Comparison of ENCODE assay signal across 12 mouse cellular contexts in genomic region chr14:59330499-59330898, GRCm38 (mm10). TPM values are rescaled to one million over a fixed set of nuclear protein-coding genes. Genes with fewer than 3 reads are reported as not detected.
DNase-seq lines count a peak whose midpoint lies in the region; ATAC-seq and TF ChIP-seq lines count a peak whose summit lies in the region.
"Not testable (repeated sequence)": the region's sequence is repeated elsewhere in the genome, so short reads cannot be mapped to it uniquely, and the experiment has no call there.
"Had no signal": no experiment of that assay in that cellular context is flagged by ENCODE, and none has a peak within 500 bp of the region (broad histone marks: within the 10 kb centered on the region; RNA-seq: fewer than 3 reads in every experiment).

No protein-coding gene starts in this region.

- not testable (repeated sequence) for H3K79me2 ChIP-seq in heart, adult 2 months (replicated peaks; ENCODE audit: control insufficient read depth, insufficient read depth, low read length)

- peak; percentile 37 for DNase-seq in 416B (ENCODE audit: low read depth)
- peak; percentile 56 for DNase-seq in brain, adult 2 months (ENCODE audit: low read depth, low spot score)
- DNase-seq in embryonic facial prominence, embryonic 14.5 days (ENCODE audit: low spot score) = peak; percentile 37
- peak; percentile 4 to 23 for DNase-seq in heart, adult 2 months
- peak; percentile 4 for DNase-seq in kidney, postnatal 0 days (ENCODE audit: low spot score)
- peak; percentile 37 to 47 for DNase-seq in left cerebral cortex, postnatal 14 days (ENCODE audit: low spot score in 2 of 2)
- DNase-seq in right cerebral cortex, postnatal 36 days (ENCODE audit: low spot score in 2 of 2) = peak; percentile 4 to 23

- not testable (repeated sequence) for H3K9me3 ChIP-seq in embryonic facial prominence, embryonic 14.5 days (ENCODE audit: control insufficient read depth, low read length); kidney, postnatal 0 days (replicated peaks; ENCODE audit: low read length)

- not testable (repeated sequence) for H3K4me3 ChIP-seq in embryonic facial prominence, embryonic 14.5 days (ENCODE audit: low read depth, low read length); heart, adult 2 months; kidney, postnatal 0 days (replicated peaks; ENCODE audit: low read depth, low read length)

- peak; percentile 52 for TF ChIP-seq CTCF in heart, adult 2 months (IDR thresholded peaks at IDR 0.05)
- TF ChIP-seq CTCF in kidney, postnatal 0 days (IDR thresholded peaks at IDR 0.05; ENCODE audit: low read depth) = peak; percentile 60

- H3K27me3 ChIP-seq in embryonic facial prominence, embryonic 14.5 days (replicated peaks; ENCODE audit: control insufficient read depth, insufficient read depth, low read length); heart, adult 2 months (ENCODE audit: control insufficient read depth, insufficient read depth, low read length); kidney, postnatal 0 days (ENCODE audit: insufficient read depth, low read length): not testable (repeated sequence)

- WGBS in embryonic facial prominence, embryonic 14.5 days = 49% methylated on average over 3 of the region's 3 CpGs
- WGBS in heart, adult 2 months = 43% methylated on average over 3 of the region's 3 CpGs
- 45% methylated on average over 3 of the region's 3 CpGs for WGBS in kidney, postnatal 0 days

- H3K4me1 ChIP-seq in embryonic facial prominence, embryonic 14.5 days (ENCODE audit: control insufficient read depth, insufficient read depth, low read length); heart, adult 2 months (ENCODE audit: control insufficient read depth, insufficient read depth, low read length); kidney, postnatal 0 days (replicated peaks; ENCODE audit: insufficient read depth, low read length): not testable (repeated sequence)

- not testable (repeated sequence) for TF ChIP-seq POLR2A in heart, adult 2 months (IDR thresholded peaks at IDR 0.05; ENCODE audit: insufficient read depth, low read depth, low read length)

- not testable (repeated sequence) for H3K27ac ChIP-seq in embryonic facial prominence, embryonic 14.5 days (replicated peaks; ENCODE audit: low read depth, low read length); heart, adult 2 months; kidney, postnatal 0 days

- not testable (repeated sequence) for TF ChIP-seq EP300 in heart, adult 2 months (IDR thresholded peaks at IDR 0.05; ENCODE audit: insufficient read depth, low read depth, low read length)

- H3K9ac ChIP-seq in embryonic facial prominence, embryonic 14.5 days (ENCODE audit: low read depth, low read length); heart, adult 2 months (ENCODE audit: low read depth, low read length); kidney, postnatal 0 days (ENCODE audit: low read depth, low read length): not testable (repeated sequence)

- not testable (repeated sequence) for ATAC-seq in embryonic facial prominence, embryonic 14.5 days (ENCODE audit: low read depth); kidney, postnatal 0 days (replicated peaks; ENCODE audit: low FRiP score, low read depth)
- peak; percentile 64 for ATAC-seq in megakaryocyte progenitor cell, adult 5-6 weeks (replicated peaks; ENCODE audit: poor library complexity)

- intact Hi-C loops in heart, adult 2 months (cut with DNase I) = loop anchor here (5.0 kb wide), 1 partner anchor 227 kb away; no protein-coding TSS in a partner anchor
- intact Hi-C loops in left cerebral cortex, postnatal 14 days (cut with DNase I) = loop anchor here (5.0 kb wide), 1 partner anchor 227 kb away; no protein-coding TSS in a partner anchor

- not testable (repeated sequence) for H3K4me2 ChIP-seq in embryonic facial prominence, embryonic 14.5 days (ENCODE audit: low read depth, low read length); kidney, postnatal 0 days (ENCODE audit: low read length)

- not testable (repeated sequence) for H3K36me3 ChIP-seq in embryonic facial prominence, embryonic 14.5 days (ENCODE audit: control insufficient read depth, insufficient read depth, low read length); heart, adult 2 months (ENCODE audit: control insufficient read depth, insufficient read depth, low read length); kidney, postnatal 0 days (ENCODE audit: insufficient read depth, low read length)

RNA-seq across cellular contexts. Expression of gene Phf11b, which starts 10.7 kb away (rescaled TPM):
- polyA plus RNA-seq in embryonic facial prominence, embryonic 14.5 days (2014; fragmentation: Nextera tagmentation; extraction: Ambion mirVana) = 0.72 and 1.1 TPM in 2 replicates
- 1 to 10 TPM in 1 of 2 experiments, under 1 TPM in 1; 0.73 to 1.0 TPM for total RNA-seq in heart, adult 2 months (2021)
- polyA plus RNA-seq in heart, adult 2 months (2012; rRNA removed) = 0.53 TPM in 2 replicates
- 1.6 and 1.7 TPM in 2 replicates for polyA plus RNA-seq in kidney, postnatal 0 days (2015; fragmentation: Nextera tagmentation; extraction: Ambion mirVana)
- total RNA-seq in left cerebral cortex, postnatal 14 days (2021) = not detected
- 3.0 and 3.8 TPM in 2 replicates for total RNA-seq in megakaryocyte progenitor cell, adult 5-6 weeks (2015)
- 3.7 and 8.0 TPM in 2 replicates for total RNA-seq in megakaryocyte progenitor cell, adult 5-6 weeks (2017)
- polyA plus RNA-seq: C2C12 had no signal

RNA-seq across cellular contexts. Expression of gene Phf11a, which starts 33.2 kb away (rescaled TPM):
- polyA plus RNA-seq in embryonic facial prominence, embryonic 14.5 days (2014; fragmentation: Nextera tagmentation; extraction: Ambion mirVana) = 0.22 TPM in 1 of 2 replicates, not detected in the other
- total RNA-seq in heart, adult 2 months (2021) = under 1 TPM in 1 of 2 experiments, not detected in 1; 0.47 TPM
- 0.27 and 0.94 TPM in 2 replicates for polyA plus RNA-seq in heart, adult 2 months (2012; rRNA removed)
- polyA plus RNA-seq in kidney, postnatal 0 days (2015; fragmentation: Nextera tagmentation; extraction: Ambion mirVana) = 0.14 and 0.21 TPM in 2 replicates
- total RNA-seq in left cerebral cortex, postnatal 14 days (2021) = not detected
- total RNA-seq in megakaryocyte progenitor cell, adult 5-6 weeks (2015) = not detected in 2 replicates
- 0.34 TPM in 1 of 2 replicates, not detected in the other for total RNA-seq in megakaryocyte progenitor cell, adult 5-6 weeks (2017)
- polyA plus RNA-seq: C2C12; forebrain, embryonic 12.5 days; hindbrain, embryonic 13.5 days; neural tube, embryonic 15.5 days had no signal

RNA-seq across cellular contexts. Expression of gene Phf11d, which starts 34.8 kb away (rescaled TPM):
- polyA plus RNA-seq in embryonic facial prominence, embryonic 14.5 days (2014; fragmentation: Nextera tagmentation; extraction: Ambion mirVana) = 1.3 and 2.1 TPM in 2 replicates
- total RNA-seq in heart, adult 2 months (2021) = 1 to 10 TPM; 4.6 to 5.6 TPM
- polyA plus RNA-seq in heart, adult 2 months (2012; rRNA removed) = 7.2 and 13.2 TPM in 2 replicates
- polyA plus RNA-seq in kidney, postnatal 0 days (2015; fragmentation: Nextera tagmentation; extraction: Ambion mirVana) = 2.8 and 3.1 TPM in 2 replicates
- total RNA-seq in left cerebral cortex, postnatal 14 days (2021) = under 1 TPM; 0.35 to 0.51 TPM
- total RNA-seq in megakaryocyte progenitor cell, adult 5-6 weeks (2015) = 0.93 and 1.8 TPM in 2 replicates
- 2.1 and 3.7 TPM in 2 replicates for total RNA-seq in megakaryocyte progenitor cell, adult 5-6 weeks (2017)
- polyA plus RNA-seq: C2C12 had no signal

Comparison
In these comparisons a context has a peak if more than half of its experiments do, and no peak if none do; other contexts are left out.
1. DNase-seq: peak in every context shown above with its lines; median percentile 56 in brain, adult 2 months; 42 in left cerebral cortex, postnatal 14 days; 37 in 416B; 37 in embryonic facial prominence, embryonic 14.5 days; 14 in heart, adult 2 months; 14 in right cerebral cortex, postnatal 36 days; 4 in kidney, postnatal 0 days.